Mouse (Mus musculus) CD4-positive, CD25-positive, alpha-beta regulatory T cell, adult 2 months (primary cell): Measurements from ENCODE around the gene Ahr.
A peak's percentile ranks its signal among the peaks of the same experiment; 100 is the strongest.

Experiments
- DNase-seq: peaks from one replicate; pipeline ENCODE4 v3.0.0-alpha.2; 2012; ENCODE audit warnings: low read depth, low spot score

Gene Ahr

GRCm38 (mm10) chr12:35503586-35503985 is 31.3 kb downstream of the Ahr start:
- DNase-seq: no peak

GRCm38 (mm10) chr12:35501476-35501875 is 33.4 kb downstream of the Ahr start:
- DNase-seq: no peak

GRCm38 (mm10) chr12:35495195-35495594 is 39.6 kb downstream of the Ahr start:
- DNase-seq: no peak

GRCm38 (mm10) chr12:35480764-35481163 is 54.1 kb downstream of the Ahr start:
- DNase-seq: peak; percentile 21

GRCm38 (mm10) chr12:35478906-35479305 is 55.9 kb downstream of the Ahr start:
- no peak for DNase-seq

- no peak for DNase-seq
These were observed 71.4 kb downstream of the Ahr start for GRCm38 (mm10) chr12:35463457-35463856.

GRCm38 (mm10) chr12:35462667-35463066 is 72.2 kb downstream of the Ahr start:
- peak; percentile 11 for DNase-seq

- no peak for DNase-seq
These were observed 75.2 kb downstream of the Ahr start for GRCm38 (mm10) chr12:35459662-35460061.
